Mouse (Mus musculus): Measurements from ENCODE around the gene Tfap2e. TPM values are rescaled to one million over a fixed set of nuclear protein-coding genes. Genes with fewer than 3 reads are reported as not detected.

Gene Tfap2e
- polyA plus RNA-seq, 1 experiment, result not detected

GRCm38 (mm10) chr4:126751556-126752023, 15.6 kb upstream of the Tfap2e start:
- H3K4me1 ChIP-seq (ENCODE audit: control insufficient read depth, insufficient read depth, low read length), result 0 out of 2 replicates have a peak, but pooled peaks cover 3% of the 10 kb centered on the region
- 76% methylated on average over 10 of the region's 10 CpGs for WGBS
- no peaks in the 10 kb centered on the region for H3K27me3 ChIP-seq (replicated peaks; ENCODE audit: control insufficient read depth, insufficient read depth, low read length)
- no peak overlapping the region for H3K27ac ChIP-seq (ENCODE audit: insufficient read depth, low read depth, low read length)
- DNase-seq, result no peak
- H3K36me3 ChIP-seq (ENCODE audit: control insufficient read depth, insufficient read depth, low read length), result no peaks in the 10 kb centered on the region
- TF ChIP-seq CTCF (conservative IDR thresholded peaks at IDR 0.05; ENCODE audit: insufficient read depth, insufficient read length, low read depth, low read length), result no peak
- no peak for TF ChIP-seq POLR2A (IDR thresholded peaks at IDR 0.05; ENCODE audit: low read depth, low read length)
- H3K4me3 ChIP-seq (ENCODE audit: insufficient read depth, low read depth, low read length), result no peak overlapping the region

GRCm38 (mm10) chr4:126750863-126751555, 15.0 kb upstream of the Tfap2e start:
- TF ChIP-seq POLR2A (IDR thresholded peaks at IDR 0.05; ENCODE audit: low read depth, low read length) (no peak), CTCF (conservative IDR thresholded peaks at IDR 0.05; ENCODE audit: insufficient read depth, insufficient read length, low read depth, low read length) (no peak)
- H3K4me3 ChIP-seq (ENCODE audit: insufficient read depth, low read depth, low read length), result no peak overlapping the region
- no peak overlapping the region for H3K27ac ChIP-seq (ENCODE audit: insufficient read depth, low read depth, low read length)
- no peaks in the 10 kb centered on the region for H3K27me3 ChIP-seq (replicated peaks; ENCODE audit: control insufficient read depth, insufficient read depth, low read length)
- 0 out of 2 replicates have a peak, but pooled peaks cover 3% of the 10 kb centered on the region for H3K4me1 ChIP-seq (ENCODE audit: control insufficient read depth, insufficient read depth, low read length)
- WGBS, result 90% methylated on average over 8 of the region's 8 CpGs
- H3K36me3 ChIP-seq (ENCODE audit: control insufficient read depth, insufficient read depth, low read length), result no peaks in the 10 kb centered on the region; the same call in 1 of the 2 replicates
- no peak for DNase-seq

GRCm38 (mm10) chr4:126750046-126750683, 14.1 kb upstream of the Tfap2e start:
- H3K4me1 ChIP-seq (ENCODE audit: control insufficient read depth, insufficient read depth, low read length), result 0 out of 2 replicates have a peak, but pooled peaks cover 3% of the 10 kb centered on the region
- no peaks in the 10 kb centered on the region for H3K27me3 ChIP-seq (replicated peaks; ENCODE audit: control insufficient read depth, insufficient read depth, low read length)
- H3K36me3 ChIP-seq (ENCODE audit: control insufficient read depth, insufficient read depth, low read length), result no peaks in the 10 kb centered on the region; the same call in 1 of the 2 replicates
- no peak overlapping the region for H3K4me3 ChIP-seq (ENCODE audit: insufficient read depth, low read depth, low read length)
- peak; percentile 28 for DNase-seq
- WGBS, result 79% methylated on average over 26 of the region's 26 CpGs
- TF ChIP-seq CTCF (conservative IDR thresholded peaks at IDR 0.05; ENCODE audit: insufficient read depth, insufficient read length, low read depth, low read length) (no peak), POLR2A (IDR thresholded peaks at IDR 0.05; ENCODE audit: low read depth, low read length) (no peak)
- no peak overlapping the region for H3K27ac ChIP-seq (ENCODE audit: insufficient read depth, low read depth, low read length)

DNA sequence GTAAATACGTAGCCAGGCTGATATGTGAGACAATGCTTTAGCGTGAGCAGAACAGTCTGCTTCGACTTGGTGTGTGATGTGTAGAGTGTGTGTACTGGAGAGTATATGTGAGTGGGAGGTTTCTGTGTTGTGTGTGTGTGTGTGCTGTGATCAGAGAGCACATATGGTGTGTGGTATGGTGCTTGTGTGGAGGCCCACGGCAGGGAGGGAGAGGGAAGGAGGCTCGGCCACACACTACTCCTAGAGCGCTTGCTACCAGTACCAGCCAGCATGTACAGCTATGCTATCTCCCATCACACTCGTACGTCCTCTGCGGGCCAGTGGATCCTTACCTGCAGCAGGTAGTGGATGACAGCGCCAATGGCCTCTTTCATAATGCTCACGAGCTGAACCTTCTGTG, 13.5 kb upstream of the Tfap2e start:
- Histone ChIP-seq H3K36me3 (ENCODE audit: control insufficient read depth, insufficient read depth, low read length) (no peaks in the 10 kb centered on the region; the same call in 1 of the 2 replicates), H3K27ac (ENCODE audit: insufficient read depth, low read depth, low read length) (no peak overlapping the region), H3K27me3 (replicated peaks; ENCODE audit: control insufficient read depth, insufficient read depth, low read length) (no peaks in the 10 kb centered on the region), H3K4me3 (ENCODE audit: insufficient read depth, low read depth, low read length) (no peak overlapping the region), H3K4me1 (ENCODE audit: control insufficient read depth, insufficient read depth, low read length) (0 out of 2 replicates have a peak, but pooled peaks cover 3% of the 10 kb centered on the region)
- 91% methylated on average over 11 of the region's 11 CpGs for WGBS
- DNase-seq, result no peak
- TF ChIP-seq CTCF (conservative IDR thresholded peaks at IDR 0.05; ENCODE audit: insufficient read depth, insufficient read length, low read depth, low read length), result no peak
- TF ChIP-seq POLR2A (IDR thresholded peaks at IDR 0.05; ENCODE audit: low read depth, low read length), result no peak

GRCm38 (mm10) chr4:126748381-126748780, 12.3 kb upstream of the Tfap2e start:
- 93% methylated on average over 8 of the region's 8 CpGs for WGBS
- no peak for TF ChIP-seq POLR2A (IDR thresholded peaks at IDR 0.05; ENCODE audit: low read depth, low read length)
- no peak for TF ChIP-seq CTCF (conservative IDR thresholded peaks at IDR 0.05; ENCODE audit: insufficient read depth, insufficient read length, low read depth, low read length)
- no peak overlapping the region for H3K4me3 ChIP-seq (ENCODE audit: insufficient read depth, low read depth, low read length)
- H3K4me1 ChIP-seq (ENCODE audit: control insufficient read depth, insufficient read depth, low read length), result no peaks in the 10 kb centered on the region
- H3K27ac ChIP-seq (ENCODE audit: insufficient read depth, low read depth, low read length), result no peak overlapping the region
- no peak for DNase-seq
- no peaks in the 10 kb centered on the region; the same call in 1 of the 2 replicates for H3K36me3 ChIP-seq (ENCODE audit: control insufficient read depth, insufficient read depth, low read length)
- no peaks in the 10 kb centered on the region for H3K27me3 ChIP-seq (replicated peaks; ENCODE audit: control insufficient read depth, insufficient read depth, low read length)

GRCm38 (mm10) chr4:126746194-126746840, 10.3 kb upstream of the Tfap2e start:
- Histone ChIP-seq H3K4me3 (ENCODE audit: insufficient read depth, low read depth, low read length) (no peak overlapping the region), H3K36me3 (ENCODE audit: control insufficient read depth, insufficient read depth, low read length) (no peaks in the 10 kb centered on the region; the same call in 1 of the 2 replicates), H3K27me3 (replicated peaks; ENCODE audit: control insufficient read depth, insufficient read depth, low read length) (no peaks in the 10 kb centered on the region), H3K4me1 (ENCODE audit: control insufficient read depth, insufficient read depth, low read length) (no peaks in the 10 kb centered on the region), H3K27ac (ENCODE audit: insufficient read depth, low read depth, low read length) (no peak overlapping the region)
- no peak for DNase-seq
- WGBS, result 82% methylated on average over 10 of the region's 10 CpGs
- TF ChIP-seq CTCF (conservative IDR thresholded peaks at IDR 0.05; ENCODE audit: insufficient read depth, insufficient read length, low read depth, low read length) (no peak), POLR2A (IDR thresholded peaks at IDR 0.05; ENCODE audit: low read depth, low read length) (no peak)
